Mouse (Mus musculus): ENCODE data around the gene Stap2.

The Stap2 gene

GRCm38 (mm10) chr17:56024931-56025330 is 19.5 kb upstream of the Stap2 start:
- no peak for DNase-seq (ENCODE audit: low spot score)

- DNase-seq (ENCODE audit: low spot score) = no peak
These were observed 19.1 kb upstream of the Stap2 start for GRCm38 (mm10) chr17:56024476-56024875.

GRCm38 (mm10) chr17:56023386-56023785 is 18.0 kb upstream of the Stap2 start:
- no peak for DNase-seq (ENCODE audit: low spot score)

- DNase-seq (ENCODE audit: low spot score) = no peak
These were observed 17.6 kb upstream of the Stap2 start for GRCm38 (mm10) chr17:56022989-56023290.

- DNase-seq (ENCODE audit: low spot score) = no peak
These were observed 17.0 kb upstream of the Stap2 start for GRCm38 (mm10) chr17:56022131-56022988.

GRCm38 (mm10) chr17:56021161-56021910 is 16.0 kb upstream of the Stap2 start:
- no peak for DNase-seq (ENCODE audit: low spot score)

- no peak for DNase-seq (ENCODE audit: low spot score)
These were observed 15.2 kb upstream of the Stap2 start for GRCm38 (mm10) chr17:56020400-56021084.

- no peak for DNase-seq (ENCODE audit: low spot score)
These were observed 13.2 kb upstream of the Stap2 start for GRCm38 (mm10) chr17:56018347-56019131.

- no peak for DNase-seq (ENCODE audit: low spot score)
These were observed 12.5 kb upstream of the Stap2 start for GRCm38 (mm10) chr17:56017848-56018247.

- DNase-seq (ENCODE audit: low spot score) = no peak
These were observed 11.7 kb upstream of the Stap2 start for GRCm38 (mm10) chr17:56016793-56017785.

GRCm38 (mm10) chr17:56016382-56016781 is 11.0 kb upstream of the Stap2 start:
- DNase-seq (ENCODE audit: low spot score) = no peak

GRCm38 (mm10) chr17:56015293-56015692 is 9.9 kb upstream of the Stap2 start:
- no peak for DNase-seq (ENCODE audit: low spot score)

GRCm38 (mm10) chr17:56011441-56011840 is 6.1 kb upstream of the Stap2 start:
- no peak for DNase-seq (ENCODE audit: low spot score)

- DNase-seq (ENCODE audit: low spot score) = peak; percentile 79
These were observed 5.3 kb upstream of the Stap2 start for GRCm38 (mm10) chr17:56010681-56011080.

GRCm38 (mm10) chr17:56010255-56010654 is 4.9 kb upstream of the Stap2 start:
- no peak for DNase-seq (ENCODE audit: low spot score)

- no peak for DNase-seq (ENCODE audit: low spot score)
These were observed 4.5 kb upstream of the Stap2 start for GRCm38 (mm10) chr17:56009962-56010240.

- peak; percentile 90 for DNase-seq (ENCODE audit: low spot score)
These were observed 3.9 kb upstream of the Stap2 start for GRCm38 (mm10) chr17:56009088-56009961.

- DNase-seq (ENCODE audit: low spot score) = peak; percentile 98
These were observed 3.1 kb upstream of the Stap2 start for GRCm38 (mm10) chr17:56008356-56009087.

Data from adipocyte (in vitro differentiated cells).